9 mouse cellular contexts compared by ENCODE assay signal in genomic region chr1:142742307-142742706, GRCm38 (mm10).
DNase-seq lines count a peak whose midpoint lies in the region; ATAC-seq and TF ChIP-seq lines count a peak whose summit lies in the region.
"Had no signal": no experiment of that assay in that cellular context is flagged by ENCODE, and none has a peak within 500 bp of the region (broad histone marks: within the 10 kb centered on the region; RNA-seq: fewer than 3 reads in every experiment).

No protein-coding gene starts in this region.

- TF ChIP-seq CTCF in MEL (IDR thresholded peaks at IDR 0.05 in 2 of 3, conservative IDR thresholded peaks at IDR 0.05 in 1 of 3; ENCODE audit: control insufficient read depth in 1 of 3, insufficient read depth in 1 of 3, low read depth in 2 of 3, low read length in 3 of 3, poor library complexity in 1 of 3, severe bottlenecking in 1 of 3): peak; percentile 49 to 83 (median 69)
- peak; percentile 29 for TF ChIP-seq CTCF in liver, adult 2 months (IDR thresholded peaks at IDR 0.05; ENCODE audit: low read depth, low read length)

- no peak for ATAC-seq in hindbrain, embryonic 16.5 days
- peak; percentile 69; the same call in 1 of the 2 replicates for ATAC-seq in intestine, embryonic 16.5 days

- no peak overlapping the region for H3K4me2 ChIP-seq in hindbrain, embryonic 16.5 days (ENCODE audit: low read length)
- H3K4me2 ChIP-seq in intestine, embryonic 16.5 days (ENCODE audit: low read depth, low read length): no peak overlapping the region
- H3K4me2 ChIP-seq: liver, embryonic 15.5 days had no signal

- H3K27ac ChIP-seq in hindbrain, embryonic 10.5 days: no peak overlapping the region
- no peak overlapping the region for H3K27ac ChIP-seq in hindbrain, embryonic 16.5 days (ENCODE audit: low read depth, low read length)
- no peak overlapping the region for H3K27ac ChIP-seq in MEL (ENCODE audit: control insufficient read depth, low read depth, low read length)
- no peak overlapping the region for H3K27ac ChIP-seq in intestine, embryonic 16.5 days (ENCODE audit: low read length)
- no peak overlapping the region for H3K27ac ChIP-seq in liver, adult 2 months (replicated peaks; ENCODE audit: insufficient read depth, low read depth, low read length)
- H3K27ac ChIP-seq: liver, embryonic 15.5 days had no signal

- H3K27me3 ChIP-seq in hindbrain, embryonic 10.5 days (ENCODE audit: insufficient read depth, poor library complexity, severe bottlenecking): no peaks in the 10 kb centered on the region
- no peaks in the 10 kb centered on the region for H3K27me3 ChIP-seq in hindbrain, embryonic 16.5 days (replicated peaks; ENCODE audit: control insufficient read depth, insufficient read depth, low read length)
- no peaks in the 10 kb centered on the region for H3K27me3 ChIP-seq in MEL (ENCODE audit: control insufficient read depth in 1 of 2, insufficient read depth in 2 of 2, low read length in 2 of 2)
- no peaks in the 10 kb centered on the region for H3K27me3 ChIP-seq in intestine, embryonic 16.5 days (replicated peaks; ENCODE audit: control insufficient read depth, insufficient read depth, low read length)
- no peaks in the 10 kb centered on the region for H3K27me3 ChIP-seq in liver, adult 2 months (ENCODE audit: control insufficient read depth, insufficient read depth, low read length)
- H3K27me3 ChIP-seq: liver, embryonic 15.5 days had no signal

- no peak overlapping the region for H3K4me3 ChIP-seq in hindbrain, embryonic 10.5 days
- no peak overlapping the region for H3K4me3 ChIP-seq in hindbrain, embryonic 16.5 days (ENCODE audit: low read length)
- no peak overlapping the region for H3K4me3 ChIP-seq in MEL (ENCODE audit: control insufficient read depth in 1 of 2, insufficient read depth in 1 of 2, low read depth in 2 of 2, low read length in 2 of 2)
- H3K4me3 ChIP-seq in intestine, embryonic 16.5 days (ENCODE audit: low read length): no peak overlapping the region
- H3K4me3 ChIP-seq in liver, adult 2 months (ENCODE audit: insufficient read depth, low read depth, low read length): no peak overlapping the region
- H3K4me3 ChIP-seq: liver, embryonic 15.5 days had no signal

- 12% methylated on average over 2 of the region's 2 CpGs for WGBS in hindbrain, embryonic 10.5 days
- 18% methylated on average over 2 of the region's 2 CpGs for WGBS in hindbrain, embryonic 16.5 days
- WGBS in intestine, embryonic 16.5 days: 15% methylated on average over 2 of the region's 2 CpGs
- 3% methylated on average over 2 of the region's 2 CpGs for WGBS in liver, adult 2 months

- H3K9me3 ChIP-seq in hindbrain, embryonic 10.5 days: no peaks in the 10 kb centered on the region
- no peaks in the 10 kb centered on the region for H3K9me3 ChIP-seq in hindbrain, embryonic 16.5 days (ENCODE audit: control insufficient read depth, low read length)
- no peaks in the 10 kb centered on the region for H3K9me3 ChIP-seq in MEL (replicated peaks; ENCODE audit: insufficient read depth, low read length)
- no peaks in the 10 kb centered on the region for H3K9me3 ChIP-seq in intestine, embryonic 16.5 days (ENCODE audit: control insufficient read depth, low read length)
- H3K9me3 ChIP-seq: liver, embryonic 15.5 days had no signal

- peak; percentile 89 for TF ChIP-seq RAD21 in MEL (IDR thresholded peaks at IDR 0.05; ENCODE audit: low read depth, low read length)

- no peak for TF ChIP-seq POLR2A in MEL (IDR thresholded peaks at IDR 0.05; ENCODE audit: control insufficient read depth in 1 of 2, insufficient read depth in 1 of 2, low read depth in 1 of 2, low read length in 2 of 2, poor library complexity in 1 of 2)
- TF ChIP-seq POLR2A in liver, adult 2 months (IDR thresholded peaks at IDR 0.05; ENCODE audit: extremely low read depth, insufficient read depth, low read length): no peak

- H3K79me2 ChIP-seq in MEL (ENCODE audit: control insufficient read depth, insufficient read depth, low read length, poor library complexity): no peaks in the 10 kb centered on the region
- H3K79me2 ChIP-seq in liver, adult 2 months (ENCODE audit: control insufficient read depth, insufficient read depth, low read length): no peaks in the 10 kb centered on the region

- H3K4me1 ChIP-seq in hindbrain, embryonic 10.5 days (replicated peaks): no peaks in the 10 kb centered on the region
- H3K4me1 ChIP-seq in hindbrain, embryonic 16.5 days (ENCODE audit: control insufficient read depth, insufficient read depth, low read depth, low read length): no peaks in the 10 kb centered on the region
- no peaks in the 10 kb centered on the region; a peak in 1 of 4 replicates for H3K4me1 ChIP-seq in MEL (ENCODE audit: control insufficient read depth in 1 of 2, insufficient read depth in 2 of 2, low read length in 2 of 2)
- H3K4me1 ChIP-seq in intestine, embryonic 16.5 days (ENCODE audit: control insufficient read depth, insufficient read depth, low read length): no peaks in the 10 kb centered on the region
- H3K4me1 ChIP-seq in liver, adult 2 months (ENCODE audit: control insufficient read depth, insufficient read depth, low read length): no peaks in the 10 kb centered on the region
- H3K4me1 ChIP-seq: liver, embryonic 15.5 days had no signal

- TF ChIP-seq EP300 in MEL (IDR thresholded peaks at IDR 0.05; ENCODE audit: low read depth in 1 of 2, low read length in 2 of 2): no peak

- no peaks in the 10 kb centered on the region for H3K36me3 ChIP-seq in hindbrain, embryonic 10.5 days
- no peaks in the 10 kb centered on the region for H3K36me3 ChIP-seq in hindbrain, embryonic 16.5 days (ENCODE audit: control insufficient read depth, insufficient read depth, low read length)
- no peaks in the 10 kb centered on the region for H3K36me3 ChIP-seq in MEL (ENCODE audit: control insufficient read depth in 1 of 2, insufficient read depth in 2 of 2, low read length in 2 of 2)
- no peaks in the 10 kb centered on the region for H3K36me3 ChIP-seq in intestine, embryonic 16.5 days (ENCODE audit: control insufficient read depth, insufficient read depth, low read length)
- H3K36me3 ChIP-seq in liver, adult 2 months (ENCODE audit: control insufficient read depth, insufficient read depth, low read length): no peaks in the 10 kb centered on the region
- H3K36me3 ChIP-seq: liver, embryonic 15.5 days had no signal

- peak; percentile 57 for DNase-seq in hindbrain, embryonic 10.5 days (ENCODE audit: low spot score)
- peak; percentile 77 for DNase-seq in MEL (ENCODE audit: low read depth, low spot score)
- DNase-seq in embryo, embryonic 10 days (ENCODE audit: low spot score): peak; percentile 80
- peak; percentile 14 for DNase-seq in liver, adult 2 months (ENCODE audit: extremely low read depth, low read depth, low spot score)
- DNase-seq in retina, adult 2 months (ENCODE audit: low read depth, low spot score): peak; percentile 16
- no peak for DNase-seq in frontal cortex, postnatal 14 days (ENCODE audit: low spot score in 2 of 2)

- H3K9ac ChIP-seq in hindbrain, embryonic 16.5 days (ENCODE audit: low read depth, low read length): no peak overlapping the region
- no peak overlapping the region for H3K9ac ChIP-seq in MEL (ENCODE audit: control insufficient read depth, low read depth, low read length, poor library complexity, severe bottlenecking)
- H3K9ac ChIP-seq in intestine, embryonic 16.5 days (ENCODE audit: low read depth, low read length): no peak overlapping the region
- no peak overlapping the region for H3K9ac ChIP-seq in liver, adult 2 months (ENCODE audit: low read depth, low read length)
- H3K9ac ChIP-seq: liver, embryonic 15.5 days had no signal

TF ChIP-seq in MEL, 35 proteins besides CTCF, POLR2A, EP300 and RAD21:
- no peak for TF ChIP-seq ETS1 (IDR thresholded peaks at IDR 0.05; ENCODE audit: low read depth, low read length)
- TF ChIP-seq SMC3 (IDR thresholded peaks at IDR 0.05; ENCODE audit: low read depth, low read length): peak; percentile 89
- no peak for TF ChIP-seq ZKSCAN1 (IDR thresholded peaks at IDR 0.05; ENCODE audit: low read depth, low read length)
- peak; percentile 86 for TF ChIP-seq ZC3H11A (IDR thresholded peaks at IDR 0.05; ENCODE audit: low read depth, low read length)
- no peak for TF ChIP-seq MYC (IDR thresholded peaks at IDR 0.05; ENCODE audit: low read depth, low read length)
- no peak for TF ChIP-seq TAL1 (IDR thresholded peaks at IDR 0.05; ENCODE audit: low read length)
- TF ChIP-seq GATA1 (IDR thresholded peaks at IDR 0.05; ENCODE audit: low read depth, low read length): no peak
- TF ChIP-seq HCFC1 (IDR thresholded peaks at IDR 0.05; ENCODE audit: low read depth, low read length): no peak
- no peak for TF ChIP-seq JUND (IDR thresholded peaks at IDR 0.05; ENCODE audit: low read depth, low read length)

Comparison
In these comparisons a context has a peak if more than half of its experiments do, and no peak if none do; other contexts are left out.
1. DNase-seq: peak in hindbrain, embryonic 10.5 days (single experiment), MEL (single experiment), embryo, embryonic 10 days (single experiment), liver, adult 2 months (single experiment) and retina, adult 2 months (single experiment); none in frontal cortex, postnatal 14 days (0 of 2).